Mouse (Mus musculus) midbrain, embryonic 16.5 days (tissue): ENCODE data around the gene Tmem107. TPM values are rescaled to one million over a fixed set of nuclear protein-coding genes. Genes with fewer than 3 reads are reported as not detected.

ENCODE experiments used
- ATAC-seq: fragments of 200-750 bp; cut with Nextera tagmentation; 2 replicates; pipeline ENCODE4 v1.8.0; 2017; ENCODE audit warnings: moderate TSS enrichment
- H3K27ac ChIP-seq: fragments of 300-500 bp; sonication (generic); 2 replicates; pipeline ENCODE4 v1.5.1; 2014; ENCODE audit warnings: mild to moderate bottlenecking, low read length, mixed read lengths
- H3K27me3 ChIP-seq: fragments of 300-500 bp; sonication (generic); 2 replicates; pipeline ENCODE4 v1.6.1; 2014; ENCODE audit warnings: low read depth, low read length, mixed read lengths; ENCODE audit not compliant: control insufficient read depth, insufficient read depth
- H3K36me3 ChIP-seq: fragments of 300-500 bp; sonication (generic); 2 replicates; pipeline ENCODE4 v1.6.1; 2014; ENCODE audit warnings: mild to moderate bottlenecking, low read length, moderate library complexity, mixed read lengths; ENCODE audit not compliant: control insufficient read depth, insufficient read depth
- H3K4me1 ChIP-seq: fragments of 300-500 bp; sonication (generic); 2 replicates; pipeline ENCODE4 v1.6.1; 2014; ENCODE audit warnings: mild to moderate bottlenecking, low read length, mixed read lengths; ENCODE audit not compliant: control insufficient read depth, insufficient read depth
- H3K4me2 ChIP-seq: fragments of 300-500 bp; sonication (generic); 2 replicates; pipeline ENCODE4 v1.6.1; 2014; ENCODE audit warnings: mild to moderate bottlenecking, low read length, mixed read lengths
- H3K4me3 ChIP-seq: fragments of 300-500 bp; sonication (generic); 2 replicates; pipeline ENCODE4 v1.5.1; 2014; ENCODE audit warnings: low read depth, mild to moderate bottlenecking, low read length, moderate library complexity, mixed read lengths
- H3K9ac ChIP-seq: fragments of 300-500 bp; sonication (generic); 2 replicates; pipeline ENCODE4 v1.6.1; 2014; ENCODE audit warnings: low read depth, low read length, mixed read lengths
- H3K9me3 ChIP-seq: fragments of 300-500 bp; sonication (generic); replicated peaks from 2 replicates; pipeline ENCODE4 v1.6.1; 2014; ENCODE audit warnings: mild to moderate bottlenecking, low read length, mixed read lengths; ENCODE audit not compliant: control insufficient read depth, poor library complexity, severe bottlenecking
- WGBS: fragments of 180-500 bp; shearing (Covaris S2); extraction: QIAGEN DNeasy Blood & Tissue Kit; methylation state at CpG from one replicate; pipeline ENCODE4 v1.1.7; 2014; 5-methylcytosine and 5-hydroxymethylcytosine counted together
- polyA plus RNA-seq: library from polyadenylated mRNA; unstranded; fragments of >200 nt; fragmentation: Nextera tagmentation; extraction: Ambion mirVana; gene quantifications from 2 replicates; pipeline ENCODE4 v1.2.1, GENCODE M21; 2015

Gene Tmem107
- polyA plus RNA-seq, 1 experiment from 2014 or later, result 41.2 TPM

GRCm38 (mm10) chr11:69076572-69076971 lies 6.0 kb downstream of the Tmem107 start:
- Histone ChIP-seq H3K4me2 (no peak overlapping the region), H3K36me3 (no peaks in the 10 kb centered on the region), H3K27me3 (no peaks in the 10 kb centered on the region), H3K9me3 (no peaks in the 10 kb centered on the region), H3K4me1 (peaks cover 13% of the 10 kb centered on the region), H3K27ac (no peak overlapping the region), H3K9ac (no peak overlapping the region), H3K4me3 (no peak overlapping the region)
- no peak for ATAC-seq
- 71% methylated on average over 5 of the region's 5 CpGs for WGBS

- no peaks in the 10 kb centered on the region for H3K9me3 ChIP-seq
- no peak for ATAC-seq
Measured at GRCm38 (mm10) chr11:69077316-69077715, 6.7 kb downstream of the Tmem107 start.

GRCm38 (mm10) chr11:69078041-69078440 lies 7.4 kb downstream of the Tmem107 start:
- WGBS, result 87% methylated on average over 6 of the region's 6 CpGs
- Histone ChIP-seq H3K4me3 (no peak overlapping the region), H3K27me3 (no peaks in the 10 kb centered on the region), H3K9me3 (no peaks in the 10 kb centered on the region), H3K4me2 (no peak overlapping the region), H3K9ac (no peak overlapping the region), H3K4me1 (peaks cover 3% of the 10 kb centered on the region; the same call in 1 of the 2 replicates), H3K27ac (no peak overlapping the region), H3K36me3 (no peaks in the 10 kb centered on the region)
- ATAC-seq, result no peak

More at GRCm38 (mm10) chr11:69077316-69077715, 6.7 kb downstream of the Tmem107 start:
- Histone ChIP-seq H3K4me1 (peaks cover 6% of the 10 kb centered on the region), H3K4me2 (no peak overlapping the region), H3K4me3 (no peak overlapping the region), H3K9ac (no peak overlapping the region), H3K36me3 (no peaks in the 10 kb centered on the region), H3K27me3 (no peaks in the 10 kb centered on the region), H3K27ac (no peak overlapping the region)
- 90% methylated on average over 9 of the region's 9 CpGs for WGBS

- Histone ChIP-seq H3K36me3 (no peaks in the 10 kb centered on the region), H3K9me3 (no peaks in the 10 kb centered on the region), H3K4me2 (no peak overlapping the region), H3K4me3 (no peak overlapping the region), H3K27me3 (no peaks in the 10 kb centered on the region), H3K4me1 (peaks cover 2% of the 10 kb centered on the region; the same call in 1 of the 2 replicates), H3K27ac (no peak overlapping the region), H3K9ac (no peak overlapping the region)
- 73% methylated on average over 5 of the region's 5 CpGs for WGBS
- no peak for ATAC-seq
Measured at GRCm38 (mm10) chr11:69078805-69079438, 8.3 kb downstream of the Tmem107 start.

- no peak overlapping the region for H3K27ac ChIP-seq
- no peaks in the 10 kb centered on the region for H3K36me3 ChIP-seq
- WGBS, result 86% methylated on average over 15 of the region's 15 CpGs
- H3K9ac ChIP-seq, result no peak overlapping the region
- no peak for ATAC-seq
- H3K4me1 ChIP-seq, result no peaks in the 10 kb centered on the region
- no peaks in the 10 kb centered on the region for H3K9me3 ChIP-seq
- H3K4me2 ChIP-seq, result no peak overlapping the region
- no peak overlapping the region for H3K4me3 ChIP-seq
- no peaks in the 10 kb centered on the region for H3K27me3 ChIP-seq
Measured at GRCm38 (mm10) chr11:69080102-69080854, 9.7 kb downstream of the Tmem107 start.

GRCm38 (mm10) chr11:69080855-69081222 lies 10.2 kb downstream of the Tmem107 start:
- no peak overlapping the region for H3K4me2 ChIP-seq
- 89% methylated on average over 8 of the region's 8 CpGs for whole genome bisulfite sequencing
- H3K27me3 ChIP-seq, result no peaks in the 10 kb centered on the region
- no peaks in the 10 kb centered on the region for H3K4me1 ChIP-seq
- no peak overlapping the region for H3K27ac ChIP-seq
- H3K9me3 ChIP-seq, result no peaks in the 10 kb centered on the region
- no peaks in the 10 kb centered on the region for H3K36me3 ChIP-seq
- no peak for ATAC-seq
- H3K9ac ChIP-seq, result no peak overlapping the region
- H3K4me3 ChIP-seq, result no peak overlapping the region

GRCm38 (mm10) chr11:69081613-69082012 lies 11.0 kb downstream of the Tmem107 start:
- H3K4me3 ChIP-seq, result no peak overlapping the region
- 86% methylated on average over 7 of the region's 7 CpGs for WGBS
- ATAC-seq, result no peak

GRCm38 (mm10) chr11:69085608-69086007 lies 15.0 kb downstream of the Tmem107 start:
- peaks cover 20% of the 10 kb centered on the region for H3K4me1 ChIP-seq
- no peaks in the 10 kb centered on the region for H3K9me3 ChIP-seq
- H3K4me3 ChIP-seq, result no peak overlapping the region
- no peaks in the 10 kb centered on the region for H3K27me3 ChIP-seq
- no peak overlapping the region for H3K9ac ChIP-seq
- H3K27ac ChIP-seq, result no peak overlapping the region
- no peak for ATAC-seq
- 59% methylated on average over 6 of the region's 6 CpGs for WGBS
- 0 out of 2 replicates have a peak, but pooled peaks cover 2% of the 10 kb centered on the region for H3K36me3 ChIP-seq
- H3K4me2 ChIP-seq, result no peak overlapping the region

More at GRCm38 (mm10) chr11:69081613-69082012, 11.0 kb downstream of the Tmem107 start:
- no peaks in the 10 kb centered on the region for H3K4me1 ChIP-seq
- no peaks in the 10 kb centered on the region for H3K9me3 ChIP-seq
- H3K27ac ChIP-seq, result no peak overlapping the region
- H3K9ac ChIP-seq, result no peak overlapping the region
- no peaks in the 10 kb centered on the region for H3K27me3 ChIP-seq
- H3K36me3 ChIP-seq, result no peaks in the 10 kb centered on the region
- no peak overlapping the region for H3K4me2 ChIP-seq

GRCm38 (mm10) chr11:69086390-69086789 lies 15.8 kb downstream of the Tmem107 start:
- Histone ChIP-seq H3K27ac (no peak overlapping the region), H3K27me3 (no peaks in the 10 kb centered on the region)
- 76% methylated on average over 6 of the region's 6 CpGs for WGBS

More at GRCm38 (mm10) chr11:69086390-69086789, 15.8 kb downstream of the Tmem107 start:
- Histone ChIP-seq H3K36me3 (peaks cover 6% of the 10 kb centered on the region; the same call in 1 of the 2 replicates), H3K4me1 (peaks cover 25% of the 10 kb centered on the region), H3K4me3 (no peak overlapping the region), H3K9ac (no peak overlapping the region), H3K4me2 (no peak overlapping the region), H3K9me3 (no peaks in the 10 kb centered on the region)
- no peak for ATAC-seq
